Mouse (Mus musculus) forebrain, embryonic 16.5 days (tissue): ENCODE measurements around the gene Hadhb. TPM values are rescaled to one million over a fixed set of nuclear protein-coding genes. Genes with fewer than 3 reads are reported as not detected.
"Not testable (repeated sequence)": the region's sequence is repeated elsewhere in the genome, so short reads cannot be mapped to it uniquely, and the experiment has no call there.

Experiments
- ATAC-seq: fragments of 200-750 bp; cut with Nextera tagmentation; 2 replicates; pipeline ENCODE4 v1.8.0; 2017; ENCODE audit warnings: mild to moderate bottlenecking, moderate library complexity
- H3K27ac ChIP-seq: fragments of 300-500 bp; sonication (generic); 2 replicates; pipeline ENCODE4 v1.5.1; 2014; ENCODE audit warnings: low read length, control low read depth
- H3K27me3 ChIP-seq: fragments of 300-500 bp; sonication (generic); replicated peaks from 2 replicates; pipeline ENCODE4 v1.6.1; 2014; ENCODE audit warnings: low read length; ENCODE audit not compliant: control insufficient read depth, insufficient read depth
- H3K36me3 ChIP-seq: fragments of 300-500 bp; sonication (generic); 2 replicates; pipeline ENCODE4 v1.6.1; 2014; ENCODE audit not compliant: control insufficient read depth, insufficient read depth
- H3K4me1 ChIP-seq: fragments of 300-500 bp; sonication (generic); replicated peaks from 2 replicates; pipeline ENCODE4 v1.6.1; 2014; ENCODE audit warnings: low read length; ENCODE audit not compliant: control insufficient read depth, insufficient read depth
- H3K4me2 ChIP-seq: fragments of 300-500 bp; sonication (generic); 2 replicates; pipeline ENCODE4 v1.6.1; 2014; ENCODE audit warnings: mild to moderate bottlenecking, low read length, control low read depth
- H3K4me3 ChIP-seq: fragments of 300-500 bp; sonication (generic); replicated peaks from 2 replicates; pipeline ENCODE4 v1.5.1; 2014; ENCODE audit warnings: mild to moderate bottlenecking, low read length, control low read depth
- H3K9ac ChIP-seq: fragments of 300-500 bp; sonication (generic); replicated peaks from 2 replicates; pipeline ENCODE4 v1.6.1; 2014; ENCODE audit warnings: low read depth, low read length, control low read depth
- H3K9me3 ChIP-seq: fragments of 300-500 bp; sonication (generic); 2 replicates; pipeline ENCODE4 v1.6.1; 2016; ENCODE audit warnings: low read length; ENCODE audit not compliant: control insufficient read depth
- WGBS: fragments of 180-500 bp; shearing (Covaris S2); extraction: QIAGEN DNeasy Blood & Tissue Kit; methylation state at CpG from one replicate; pipeline ENCODE4 v1.1.7; 2014; 5-methylcytosine and 5-hydroxymethylcytosine counted together
- polyA plus RNA-seq: library from polyadenylated mRNA; unstranded; fragments of >200 nt; fragmentation: Nextera tagmentation; extraction: Ambion mirVana; gene quantifications from 2 replicates; pipeline ENCODE4 v1.2.1, GENCODE M21; 2015

Hadhb gene
- polyA plus RNA-seq, 1 experiment from 2014 or later, result 66.5 TPM

GRCm38 (mm10) chr5:30195340-30195739, 40.3 kb downstream of the Hadhb start:
- no peak overlapping the region for H3K27ac ChIP-seq
- no peaks in the 10 kb centered on the region for H3K36me3 ChIP-seq
- H3K9me3 ChIP-seq, result no peaks in the 10 kb centered on the region
- 93% methylated on average over 5 of the region's 5 CpGs for WGBS
- no peak overlapping the region for H3K4me3 ChIP-seq
- H3K9ac ChIP-seq, result no peak overlapping the region
- no peaks in the 10 kb centered on the region for H3K27me3 ChIP-seq
- ATAC-seq, result no peak
- no peak overlapping the region for H3K4me2 ChIP-seq
- H3K4me1 ChIP-seq, result no peaks in the 10 kb centered on the region

- H3K36me3 ChIP-seq, result no peaks in the 10 kb centered on the region
- no peak overlapping the region for H3K4me2 ChIP-seq
- 78% methylated on average over 7 of the region's 7 CpGs for WGBS
- no peak overlapping the region for H3K4me3 ChIP-seq
- H3K27me3 ChIP-seq, result no peaks in the 10 kb centered on the region
- H3K4me1 ChIP-seq, result no peaks in the 10 kb centered on the region
- no peak for ATAC-seq
- H3K9me3 ChIP-seq, result no peaks in the 10 kb centered on the region
- no peak overlapping the region for H3K27ac ChIP-seq
- no peak overlapping the region for H3K9ac ChIP-seq
Observed at GRCm38 (mm10) chr5:30198257-30198656, 43.2 kb downstream of the Hadhb start.

GRCm38 (mm10) chr5:30201521-30201920, 46.5 kb downstream of the Hadhb start:
- peak; percentile 80 for ATAC-seq
- Histone ChIP-seq H3K27me3 (no peaks in the 10 kb centered on the region), H3K4me3 (no peak overlapping the region), H3K27ac (no peak overlapping the region), H3K9me3 (no peaks in the 10 kb centered on the region), H3K9ac (no peak overlapping the region), H3K4me2 (no peak overlapping the region), H3K36me3 (no peaks in the 10 kb centered on the region), H3K4me1 (no peaks in the 10 kb centered on the region)
- 50% methylated on average over 5 of the region's 5 CpGs for WGBS

- no peaks in the 10 kb centered on the region for H3K4me1 ChIP-seq
- no peak overlapping the region for H3K9ac ChIP-seq
- H3K4me2 ChIP-seq, result no peak overlapping the region
- H3K27me3 ChIP-seq, result no peaks in the 10 kb centered on the region
- no peak overlapping the region for H3K27ac ChIP-seq
- H3K4me3 ChIP-seq, result no peak overlapping the region
- no peaks in the 10 kb centered on the region for H3K9me3 ChIP-seq
- H3K36me3 ChIP-seq, result no peaks in the 10 kb centered on the region
- ATAC-seq, result no peak
- 93% methylated on average over 7 of the region's 7 CpGs for WGBS
Observed at GRCm38 (mm10) chr5:30202221-30202620, 47.2 kb downstream of the Hadhb start.

GRCm38 (mm10) chr5:30203216-30203885, 48.3 kb downstream of the Hadhb start:
- ATAC-seq, result no peak
- WGBS, result 80% methylated on average over 10 of the region's 10 CpGs

GRCm38 (mm10) chr5:30204441-30204840, 49.4 kb downstream of the Hadhb start:
- Histone ChIP-seq H3K9me3 (no peaks in the 10 kb centered on the region), H3K27me3 (no peaks in the 10 kb centered on the region), H3K9ac (no peak overlapping the region), H3K27ac (no peak overlapping the region), H3K36me3 (no peaks in the 10 kb centered on the region), H3K4me1 (no peaks in the 10 kb centered on the region), H3K4me3 (no peak overlapping the region), H3K4me2 (no peak overlapping the region)
- WGBS, result 50% methylated on average over 1 of the region's 1 CpGs
- no peak for ATAC-seq

More at GRCm38 (mm10) chr5:30203216-30203885, 48.3 kb downstream of the Hadhb start:
- Histone ChIP-seq H3K36me3 (no peaks in the 10 kb centered on the region), H3K4me1 (no peaks in the 10 kb centered on the region), H3K9me3 (no peaks in the 10 kb centered on the region), H3K27me3 (no peaks in the 10 kb centered on the region), H3K9ac (no peak overlapping the region), H3K4me3 (no peak overlapping the region), H3K4me2 (no peak overlapping the region), H3K27ac (no peak overlapping the region)

GRCm38 (mm10) chr5:30205034-30205433, 50.0 kb downstream of the Hadhb start:
- H3K4me1 ChIP-seq, result no peaks in the 10 kb centered on the region
- no peak overlapping the region for H3K9ac ChIP-seq
- H3K27ac ChIP-seq, result no peak overlapping the region
- H3K9me3 ChIP-seq, result no peaks in the 10 kb centered on the region
- no peak overlapping the region for H3K4me2 ChIP-seq
- ATAC-seq, result no peak
- H3K27me3 ChIP-seq, result no peaks in the 10 kb centered on the region
- H3K36me3 ChIP-seq, result no peaks in the 10 kb centered on the region
- WGBS, result 75% methylated on average over 3 of the region's 3 CpGs
- no peak overlapping the region for H3K4me3 ChIP-seq

GRCm38 (mm10) chr5:30205493-30205892, 50.4 kb downstream of the Hadhb start, which contains the start of gene Adgrf3:
TSS of gene Adgrf3 (minus strand) at chr5:30205722.
- no peak for ATAC-seq
- Histone ChIP-seq H3K4me3 (no peak within 1 kb of the TSS), H3K36me3 (no peaks in the 10 kb centered on the region), H3K4me1 (no peaks in the 10 kb centered on the region), H3K9me3 (no peaks in the 10 kb centered on the region), H3K27me3 (no peaks in the 10 kb centered on the region), H3K4me2 (no peak within 1 kb of the TSS), H3K9ac (no peak within 1 kb of the TSS), H3K27ac (no peak within 1 kb of the TSS)
- WGBS, result 53% methylated on average over 4 of the region's 5 CpGs

GRCm38 (mm10) chr5:30207276-30207675, 52.2 kb downstream of the Hadhb start:
- ATAC-seq, result no peak
- no peak overlapping the region for H3K27ac ChIP-seq
- no peaks in the 10 kb centered on the region for H3K9me3 ChIP-seq
- H3K27me3 ChIP-seq, result no peaks in the 10 kb centered on the region
- no peaks in the 10 kb centered on the region for H3K36me3 ChIP-seq
- no peak overlapping the region for H3K4me2 ChIP-seq
- WGBS, result 62% methylated on average over 6 of the region's 6 CpGs
- no peaks in the 10 kb centered on the region for H3K4me1 ChIP-seq
- H3K9ac ChIP-seq, result no peak overlapping the region
- H3K4me3 ChIP-seq, result no peak overlapping the region

GRCm38 (mm10) chr5:30210758-30211157, 55.7 kb downstream of the Hadhb start:
- not testable (repeated sequence) for ATAC-seq, H3K36me3 ChIP-seq, H3K9me3 ChIP-seq

More at GRCm38 (mm10) chr5:30210758-30211157, 55.7 kb downstream of the Hadhb start:
- H3K4me3 ChIP-seq, H3K27me3 ChIP-seq, H3K4me2 ChIP-seq, H3K9ac ChIP-seq, H3K27ac ChIP-seq, H3K4me1 ChIP-seq: not testable (repeated sequence)
- 90% methylated on average over 5 of the region's 5 CpGs for WGBS
